Mouse (Mus musculus) left cerebral cortex, postnatal 4 days (tissue): ENCODE results near the gene 1700016K19Rik. TPM values are rescaled to one million over a fixed set of nuclear protein-coding genes. Genes with fewer than 3 reads are reported as not detected.

Experiments used
- total RNA-seq, 2 experiments: library from RNA; stranded (reverse); gene quantifications; 2 replicates each; pipeline ENCODE4 v1.2.3; 2021

Gene 1700016K19Rik
- total RNA-seq, 2 experiments from 2014 or later, result 4.6 to 4.8 TPM

Other genes with a start within 250 kb of the 1700016K19Rik start
- gene Doc2b, start 203.9 kb upstream of the 1700016K19Rik start, total RNA-seq, result 10 to 100 TPM; 47.9 to 53.4 TPM
- 1 to 10 TPM; 2.9 to 4.3 TPM for gene Rph3al, start 61.5 kb upstream of the 1700016K19Rik start, total RNA-seq
- gene Rflnb, start 27.9 kb downstream of the 1700016K19Rik start, total RNA-seq, result 10 to 100 TPM; 28.7 to 28.9 TPM
- gene Vps53, start 179.7 kb downstream of the 1700016K19Rik start, total RNA-seq, result 10 to 100 TPM; 75.1 to 86.2 TPM
- gene Fam57a, start 179.8 kb downstream of the 1700016K19Rik start, total RNA-seq, result 10 to 100 TPM; 22.9 to 25.9 TPM
- not detected for gene Dbil5, start 217.7 kb downstream of the 1700016K19Rik start, total RNA-seq
- gene Gemin4, start 217.8 kb downstream of the 1700016K19Rik start, total RNA-seq, result 10 to 100 TPM in 1 of 2 experiments, 1 to 10 TPM in 1; 7.7 to 10.3 TPM
- gene Mrm3, start 243.8 kb downstream of the 1700016K19Rik start, total RNA-seq, result 10 to 100 TPM; 14.0 to 16.8 TPM
- gene Glod4, start 243.8 kb downstream of the 1700016K19Rik start, total RNA-seq, result 10 to 100 TPM; 49.7 to 62.0 TPM